Mouse (Mus musculus) olfactory bulb, adult 2 months (tissue): ENCODE results near the gene Gm17402.

ENCODE experiments used
- CTCF ChIP-seq: fragments of 200-500 bp; IDR thresholded peaks from 2 replicates; pipeline ENCODE4 v1.5.1; 2012; ENCODE audit warnings: low read depth, mild to moderate bottlenecking, low read length, moderate library complexity; ENCODE audit not compliant: insufficient read depth
- POLR2A ChIP-seq: fragments of 200-500 bp; IDR thresholded peaks from 2 replicates; pipeline ENCODE4 v1.6.1; 2012; ENCODE audit warnings: mild to moderate bottlenecking, low read depth, low read length, moderate library complexity; ENCODE audit not compliant: insufficient read depth

DNA sequence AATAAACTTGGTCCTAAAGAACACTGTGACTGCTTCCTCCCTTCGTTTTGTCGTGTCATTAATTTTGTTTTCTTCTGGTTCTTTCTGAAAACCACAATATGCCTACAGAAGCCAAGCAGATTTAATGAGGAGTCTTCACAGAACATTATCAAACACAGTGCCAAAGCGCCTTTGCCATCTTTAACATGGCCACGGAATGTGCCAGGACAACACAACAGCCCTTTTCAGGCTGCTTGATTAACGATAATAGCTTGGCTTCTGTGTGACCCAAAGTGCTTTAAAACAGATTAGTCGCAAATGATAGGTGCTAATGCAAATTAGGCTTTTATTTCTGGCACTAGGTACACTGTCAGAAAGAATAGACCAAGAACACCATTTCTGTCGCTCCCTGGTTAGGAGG, 16.6 kb downstream of the Gm17402 start:
- TF ChIP-seq POLR2A: no peak
- no peak for TF ChIP-seq CTCF
